Mouse (Mus musculus) hematopoietic stem cell, adult 5-6 weeks (primary cell): ENCODE results near the gene Pbx4. TPM values are rescaled to one million over a fixed set of nuclear protein-coding genes. Genes with fewer than 3 reads are reported as not detected.
A peak's percentile ranks its signal among the peaks of the same experiment; 100 is the strongest.

Experiments used
- ATAC-seq, 2 experiments: fragments of 125-278 bp in 1 of 2; replicated peaks in 1 of 2; 2 replicates each; pipeline ENCODE4 v1.8.0; 2016 to 2017; ENCODE audit warnings: inconsistent platforms in 2 of 2, mild to moderate bottlenecking in 2 of 2, moderate number of reproducible peaks in 2 of 2, low read depth in 1 of 2, moderate TSS enrichment in 1 of 2; ENCODE audit not compliant: low FRiP score in 2 of 2, poor library complexity in 2 of 2, severe bottlenecking in 2 of 2, insufficient read depth in 1 of 2, low TSS enrichment in 1 of 2
- total RNA-seq: library from RNA; stranded (forward); fragments of 172-1452, 232-1000 nt; gene quantifications from 2 replicates; pipeline ENCODE4 v1.2.3, GENCODE M21; 2017

Gene Pbx4
- total RNA-seq, 1 experiment from 2014 or later: 25.7 TPM

- ATAC-seq: no peak
Measured at GRCm38 (mm10) chr8:69904096-69904495, 71.8 kb downstream of the Pbx4 start.

GRCm38 (mm10) chr8:69906260-69906659 is 74.0 kb downstream of the Pbx4 start:
- no peak for ATAC-seq

GRCm38 (mm10) chr8:69907106-69907505 is 74.8 kb downstream of the Pbx4 start:
- no peak for ATAC-seq

DNA sequence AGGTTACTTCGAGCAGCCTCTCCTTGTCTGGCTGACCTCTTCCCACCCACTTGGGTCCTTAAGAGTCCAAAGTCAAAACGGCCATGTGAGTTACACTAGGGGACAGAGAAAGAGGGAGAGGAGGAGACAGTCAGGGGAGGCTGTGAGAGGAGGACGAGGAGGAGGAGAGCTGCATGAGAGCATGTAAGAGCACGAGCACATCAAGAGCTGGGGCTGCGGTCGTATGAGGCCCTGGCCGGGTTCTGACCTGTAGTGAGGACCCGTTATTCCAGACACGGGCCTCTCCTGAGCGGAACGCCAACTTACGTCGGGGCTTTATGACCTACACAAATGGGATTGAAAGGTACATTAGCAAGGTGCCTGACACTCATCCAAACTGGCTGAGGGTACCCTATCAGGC is 79.6 kb downstream of the Pbx4 start:
- no peak for ATAC-seq

DNA sequence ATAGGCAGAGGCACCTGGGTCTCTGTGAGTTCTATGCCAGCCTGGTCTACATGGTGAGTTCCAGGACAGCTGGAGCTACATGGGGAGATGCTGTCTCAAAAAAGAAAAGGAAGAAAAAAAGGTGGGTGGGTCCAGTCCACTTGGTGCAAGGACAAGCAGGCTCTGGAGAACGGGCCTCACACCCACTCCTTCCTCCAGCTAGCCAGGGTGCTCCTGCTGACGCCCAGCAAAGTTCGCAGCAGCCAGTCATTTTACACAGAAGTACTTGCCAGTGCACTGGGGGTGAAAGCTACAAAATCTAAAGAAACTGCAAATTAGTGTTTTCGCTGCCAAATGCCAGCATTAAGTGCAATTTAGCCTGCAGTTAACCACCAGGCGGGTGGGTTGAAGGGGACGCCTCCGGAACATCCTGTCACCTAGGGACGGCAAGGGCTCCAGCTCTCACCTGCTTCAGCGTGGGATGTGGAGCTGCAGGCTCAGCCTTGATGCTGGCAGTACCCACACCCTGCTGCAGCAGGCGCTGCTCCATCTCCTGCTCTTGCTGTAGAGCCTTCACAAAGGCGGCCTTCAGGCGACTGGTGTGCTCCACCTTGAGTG is 80.3 kb downstream of the Pbx4 start:
- no peak for ATAC-seq

DNA sequence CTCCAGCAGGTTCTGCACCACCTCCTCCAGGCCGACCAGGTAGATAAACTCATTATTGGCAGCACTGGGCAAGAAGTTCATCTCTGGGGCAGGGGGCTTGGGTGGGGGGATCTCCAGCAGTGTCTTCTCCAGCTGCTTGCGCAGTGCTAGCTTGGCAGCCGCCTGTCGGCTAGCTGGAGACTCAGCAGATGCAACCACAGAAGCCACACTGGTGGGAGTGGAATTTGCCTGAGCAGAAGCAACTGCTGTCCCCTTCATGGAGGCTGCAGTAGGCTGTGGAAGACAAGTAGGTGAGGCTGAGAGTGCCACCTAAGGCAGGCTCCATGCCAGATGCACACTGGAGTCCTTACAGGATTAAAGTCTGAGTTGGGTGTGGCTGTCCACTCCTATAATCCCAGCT is 82.2 kb downstream of the Pbx4 start:
- no peak for ATAC-seq

GRCm38 (mm10) chr8:69915748-69916147 is 83.5 kb downstream of the Pbx4 start:
- ATAC-seq: no peak

GRCm38 (mm10) chr8:69918506-69918905 is 86.2 kb downstream of the Pbx4 start:
- no peak for ATAC-seq

DNA sequence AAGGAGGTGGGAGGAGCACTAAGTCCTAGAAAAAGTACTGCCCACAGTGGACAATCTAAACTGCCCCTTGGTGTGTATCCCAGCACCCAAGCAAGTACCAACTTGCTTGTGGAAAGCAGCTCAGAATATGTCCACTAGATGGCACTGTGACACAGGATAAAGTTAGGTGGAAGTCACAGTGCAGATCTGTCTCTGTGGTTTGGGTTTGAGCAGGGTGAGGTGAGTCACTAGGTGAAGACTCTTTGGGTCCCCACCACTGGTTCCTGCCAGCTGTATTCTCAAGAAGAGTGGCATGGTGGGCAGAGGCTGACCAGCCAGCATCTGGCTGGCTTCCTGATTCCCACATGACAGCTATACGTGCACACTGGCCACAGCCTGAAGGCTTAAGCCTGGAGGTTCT is 86.7 kb downstream of the Pbx4 start:
- peak; percentile 61 to 72 for ATAC-seq

DNA sequence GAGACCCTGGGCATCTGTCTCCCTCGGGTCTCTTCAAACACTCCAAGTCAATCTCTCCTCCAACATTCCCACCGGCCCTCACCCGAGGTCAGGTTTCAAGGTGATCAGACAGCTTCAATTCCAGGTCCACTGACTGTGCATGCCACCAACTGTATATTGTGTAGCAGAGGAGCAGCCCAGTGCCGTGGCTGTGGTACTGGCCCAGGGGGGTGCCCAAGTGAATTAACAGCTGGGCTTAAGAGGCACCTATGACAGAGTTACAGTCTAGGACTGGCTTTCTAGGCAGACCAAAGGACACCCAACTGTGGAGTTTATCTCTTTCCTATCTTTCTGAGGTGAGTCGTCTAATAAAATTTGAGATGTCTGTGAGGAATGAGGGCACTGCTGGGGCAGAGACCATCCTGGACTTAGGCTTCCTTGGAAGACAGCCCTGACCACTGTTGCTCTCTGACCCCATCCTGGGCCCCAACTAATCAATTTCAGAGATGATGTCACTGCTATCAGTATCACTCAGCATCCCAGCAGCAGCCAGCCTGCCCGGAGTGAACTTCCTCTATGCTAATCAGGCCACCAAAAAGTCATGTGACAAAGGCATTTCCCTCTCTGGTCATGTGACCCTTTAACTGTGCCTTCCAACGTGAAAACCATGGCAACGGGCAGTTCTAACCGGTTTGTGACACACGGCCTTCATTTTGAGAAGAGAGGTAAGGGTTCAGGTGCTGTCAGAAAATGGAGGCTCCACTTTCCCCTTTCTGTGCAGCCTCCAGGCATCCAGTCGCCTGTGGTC is 87.8 kb downstream of the Pbx4 start:
- peak; percentile 66 to 70 for ATAC-seq

DNA sequence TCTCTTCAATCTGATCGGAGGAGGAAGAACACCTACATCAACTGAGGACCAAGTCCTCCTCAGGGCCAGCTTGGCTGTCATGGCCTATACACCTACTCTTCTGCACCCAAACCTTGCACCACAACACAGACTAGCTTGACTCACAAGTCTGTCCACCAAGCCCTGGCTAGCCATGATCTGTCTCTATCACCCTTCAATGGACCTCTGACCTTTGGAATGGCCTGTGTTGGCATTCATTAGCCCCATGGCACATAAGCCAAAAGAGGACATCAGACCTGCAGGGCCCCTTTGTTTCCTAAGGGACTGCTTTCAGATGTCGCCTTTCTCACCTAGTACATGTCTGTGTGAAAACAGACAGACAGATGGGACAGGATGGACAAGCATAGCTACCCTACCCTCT is 88.8 kb downstream of the Pbx4 start:
- ATAC-seq: no peak

Other genes with a start within 250 kb of the Pbx4 start
- gene Zfp868, start 206.9 kb upstream of the Pbx4 start, total RNA-seq: 22.6 and 27.9 TPM in 2 replicates
- 1.2 and 4.8 TPM in 2 replicates for gene Zfp964, start 178.0 kb upstream of the Pbx4 start, total RNA-seq
- 42.3 and 47.0 TPM in 2 replicates for gene Zfp869, start 121.8 kb upstream of the Pbx4 start, total RNA-seq
- gene Zfp963, start 82.5 kb upstream of the Pbx4 start, total RNA-seq: 4.8 and 9.7 TPM in 2 replicates
- gene Gm20422, start 57.6 kb upstream of the Pbx4 start, total RNA-seq: not detected in 2 replicates
- 13.7 and 19.4 TPM in 2 replicates for gene Atp13a1, start 41.3 kb upstream of the Pbx4 start, total RNA-seq
- 24.5 and 31.2 TPM in 2 replicates for gene Zfp866, start 41.3 kb upstream of the Pbx4 start, total RNA-seq
- 29.2 and 32.8 TPM in 2 replicates for gene Gmip, start 23.8 kb upstream of the Pbx4 start, total RNA-seq
- 2.0 and 2.6 TPM in 2 replicates for gene Lpar2, start 10.1 kb upstream of the Pbx4 start, total RNA-seq
- 0.25 TPM in 1 of 2 replicates, not detected in the other for gene Cilp2, start 55.2 kb downstream of the Pbx4 start, total RNA-seq
- 2.2 TPM in 1 of 2 replicates, not detected in the other for gene Tssk6, start 69.7 kb downstream of the Pbx4 start, total RNA-seq
- 90.0 and 103 TPM in 2 replicates for gene Ndufa13, start 70.1 kb downstream of the Pbx4 start, total RNA-seq
- gene Yjefn3, start 70.2 kb downstream of the Pbx4 start, total RNA-seq: not detected in 2 replicates
- 37.5 and 63.5 TPM in 2 replicates for gene Gatad2a, start 163.9 kb downstream of the Pbx4 start, total RNA-seq
- 35.5 and 45.4 TPM in 2 replicates for gene Mau2, start 210.2 kb downstream of the Pbx4 start, total RNA-seq
- 28.4 and 37.7 TPM in 2 replicates for gene Sugp1, start 210.3 kb downstream of the Pbx4 start, total RNA-seq
- gene Tm6sf2, start 240.4 kb downstream of the Pbx4 start, total RNA-seq: 0.63 TPM in 1 of 2 replicates, not detected in the other